Mouse (Mus musculus) frontal cortex, postnatal 25 days (tissue): ENCODE measurements at regions not wholly inside any gene's neighbourhood (a gene's known extent, or its start where the extent isn't known, plus 50 kb on each side); places are given as distances from the start of the nearest gene placed in this dataset.
"Not testable (repeated sequence)": the region's sequence is repeated elsewhere in the genome, so short reads cannot be mapped to it uniquely, and the experiment has no call there.

Experiments
- DNase-seq, 2 experiments: peaks; one replicate each; pipeline ENCODE4 v3.0.0; 2022; ENCODE audit warnings: low spot score in 2 of 2

DNA sequence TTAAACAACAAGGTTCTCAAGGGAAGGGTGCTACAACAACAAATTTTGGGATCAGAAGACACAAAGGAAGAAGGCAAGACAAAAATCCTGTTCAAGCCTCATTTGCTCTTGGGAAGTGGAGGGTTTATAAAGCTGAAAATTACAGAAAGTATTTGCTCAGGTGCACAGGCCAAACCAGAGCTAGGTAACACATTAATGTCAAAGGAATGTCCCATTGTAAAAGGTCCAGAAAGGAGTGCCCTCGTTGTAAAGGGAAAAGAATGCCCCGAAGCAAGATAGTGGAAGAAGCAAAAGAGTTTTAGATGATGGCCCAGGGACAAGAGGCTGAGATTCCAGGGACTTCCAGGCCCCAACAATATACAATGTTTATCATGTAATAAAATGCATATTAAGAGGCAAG lies 317.3 kb downstream of the Car8 start:
- DNase-seq = no peak

DNA sequence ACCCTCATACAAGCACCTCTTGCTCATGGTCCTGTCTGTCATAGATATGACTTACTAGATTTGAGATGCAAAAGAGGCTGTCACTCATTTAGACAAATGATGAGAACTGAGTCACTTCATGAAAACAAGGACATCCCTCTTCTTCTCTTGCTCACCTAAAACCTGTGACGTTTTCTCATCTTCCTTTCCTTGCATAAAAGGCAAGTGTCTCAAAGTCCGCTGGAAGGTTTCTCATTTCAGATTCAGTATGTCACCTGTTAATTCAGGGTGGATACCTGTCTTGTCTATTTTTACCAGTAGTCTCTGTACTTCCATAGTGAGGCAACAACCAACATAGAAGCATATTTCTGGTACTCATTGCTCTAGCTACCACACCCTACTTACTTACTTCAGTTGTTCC lies 325.6 kb downstream of the Car8 start:
- no peak for DNase-seq

DNA sequence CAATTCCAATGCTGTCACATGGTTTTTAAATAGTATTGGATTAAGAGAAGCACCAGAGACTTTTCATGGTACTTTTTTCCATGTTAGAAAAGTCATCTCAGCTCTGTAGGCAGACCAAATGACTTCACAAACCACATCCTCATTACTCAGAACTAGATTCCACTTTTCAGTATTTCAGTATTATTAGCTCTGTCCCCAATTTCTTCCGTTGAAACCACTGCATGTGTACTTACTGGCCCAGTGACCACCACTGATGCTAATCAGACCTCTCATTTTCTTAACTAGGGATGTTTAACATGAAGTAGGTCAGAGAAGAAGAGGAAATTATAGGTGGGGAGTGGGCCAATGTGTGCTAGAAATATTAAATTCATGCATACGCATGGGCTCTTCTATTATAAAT lies 326.2 kb downstream of the Car8 start:
- no peak for DNase-seq

- no peak for DNase-seq
Measured at GRCm38 (mm10) chr4:7903130-7903529, 335.7 kb downstream of the Car8 start.

DNA sequence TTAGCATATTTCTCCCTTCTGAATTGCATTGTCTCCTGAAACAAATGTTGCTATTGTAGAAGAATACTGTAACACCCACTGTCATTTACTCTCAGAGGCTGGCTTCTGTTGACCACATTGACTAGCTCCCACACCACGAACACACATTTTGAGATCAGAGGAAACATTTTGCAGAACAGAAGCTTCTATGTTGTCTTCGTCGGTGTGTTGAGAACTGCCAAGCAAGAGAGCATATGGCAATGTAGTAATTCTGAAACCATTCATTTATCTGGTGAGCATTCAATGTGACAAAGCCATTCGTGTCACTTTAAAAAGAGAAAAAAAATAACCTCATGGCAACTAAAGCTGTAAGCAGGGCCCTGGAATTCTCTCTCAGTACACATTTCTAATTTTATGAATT lies 343.9 kb downstream of the Car8 start:
- DNase-seq = no peak

DNA sequence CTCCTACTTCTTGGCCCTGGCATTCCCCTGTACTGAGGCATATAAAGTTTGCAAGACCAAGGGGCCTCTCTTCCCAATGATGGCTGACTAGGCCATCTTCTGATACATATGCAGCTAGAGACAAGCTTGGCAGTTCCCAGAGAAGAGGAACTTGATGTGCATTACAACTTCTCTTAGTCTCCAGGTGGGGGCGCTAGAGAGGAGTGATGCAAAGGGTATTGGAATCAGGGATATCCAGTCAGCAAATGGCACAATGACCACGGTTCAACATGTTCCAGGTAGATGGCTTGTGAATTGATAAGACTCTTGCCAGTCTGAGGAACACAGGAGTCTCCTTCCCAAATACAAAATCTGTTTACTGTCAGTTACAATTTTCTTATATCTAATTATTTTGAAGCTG lies 347.7 kb downstream of the Car8 start:
- DNase-seq = no peak

DNA sequence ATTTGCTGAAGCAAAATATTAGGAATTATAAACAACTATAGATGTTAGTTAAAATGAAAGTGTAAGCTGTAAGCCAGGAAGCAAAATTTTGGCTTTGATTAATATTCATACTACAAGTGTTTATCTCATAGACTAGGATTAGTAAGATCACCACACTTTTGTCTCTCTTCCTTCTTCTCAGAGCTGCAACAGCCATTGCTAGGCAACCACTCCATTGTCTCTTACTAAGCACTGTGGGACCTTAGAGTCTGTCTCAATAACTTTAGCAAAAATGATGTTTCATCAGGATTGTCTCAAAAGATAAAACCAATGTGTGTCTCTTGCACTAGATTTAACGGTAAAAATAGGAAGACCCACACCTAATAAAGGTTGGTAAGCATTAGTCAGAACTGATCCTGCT lies 384.3 kb downstream of the Car8 start:
- no peak for DNase-seq

GRCm38 (mm10) chr4:7853121-7853782 lies 385.6 kb downstream of the Car8 start:
- DNase-seq = peak in 1 of 2 experiments; percentile 17

GRCm38 (mm10) chr4:7852006-7852615 lies 386.7 kb downstream of the Car8 start:
- no peak for DNase-seq

DNA sequence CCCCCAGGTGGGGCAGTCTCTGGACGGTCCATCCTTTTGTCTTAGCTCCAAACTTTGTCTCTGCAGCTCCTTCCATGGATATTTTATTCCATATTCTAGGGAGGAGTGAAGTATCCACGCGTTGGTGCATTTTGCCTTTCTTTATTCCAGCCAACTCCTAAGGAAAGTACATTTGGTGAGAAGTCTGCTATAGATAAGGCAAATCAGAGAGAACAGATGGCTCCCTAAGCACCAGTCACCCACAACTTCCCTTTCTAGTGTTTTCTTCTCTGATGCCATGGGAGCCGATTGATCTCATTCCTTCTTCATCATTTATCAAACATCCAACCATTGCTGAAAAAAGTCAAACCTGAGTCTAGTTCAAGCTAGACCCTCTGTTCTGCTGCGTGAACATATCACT lies 391.4 kb downstream of the Car8 start:
- no peak for DNase-seq

- no peak for DNase-seq
Measured at GRCm38 (mm10) chr4:7829126-7829525, 409.7 kb downstream of the Car8 start.

GRCm38 (mm10) chr4:7819847-7820246 lies 419.0 kb downstream of the Car8 start:
- DNase-seq = no peak

- DNase-seq = not testable (repeated sequence)
Measured at GRCm38 (mm10) chr4:7777761-7778160, 461.1 kb downstream of the Car8 start.

DNA sequence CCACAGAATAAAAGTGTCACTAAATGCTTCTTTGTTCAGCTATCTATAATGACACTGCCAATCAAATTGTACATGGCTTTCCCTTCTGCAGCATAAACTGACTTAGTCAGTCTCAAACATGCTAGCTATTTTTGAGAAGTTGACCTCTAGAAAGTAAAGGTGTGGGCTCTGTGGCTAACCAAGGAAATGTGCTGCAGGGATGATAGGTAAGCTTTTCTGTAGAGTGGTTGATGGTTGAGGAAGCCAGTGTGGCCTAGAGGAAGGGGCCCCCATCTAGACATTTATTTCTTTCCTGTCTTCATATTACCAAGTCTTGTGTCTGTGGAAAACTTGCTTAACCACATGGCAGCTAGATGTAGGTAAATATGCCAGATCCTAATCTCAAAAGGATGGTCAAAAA lies 483.4 kb downstream of the Car8 start:
- DNase-seq = no peak

DNA sequence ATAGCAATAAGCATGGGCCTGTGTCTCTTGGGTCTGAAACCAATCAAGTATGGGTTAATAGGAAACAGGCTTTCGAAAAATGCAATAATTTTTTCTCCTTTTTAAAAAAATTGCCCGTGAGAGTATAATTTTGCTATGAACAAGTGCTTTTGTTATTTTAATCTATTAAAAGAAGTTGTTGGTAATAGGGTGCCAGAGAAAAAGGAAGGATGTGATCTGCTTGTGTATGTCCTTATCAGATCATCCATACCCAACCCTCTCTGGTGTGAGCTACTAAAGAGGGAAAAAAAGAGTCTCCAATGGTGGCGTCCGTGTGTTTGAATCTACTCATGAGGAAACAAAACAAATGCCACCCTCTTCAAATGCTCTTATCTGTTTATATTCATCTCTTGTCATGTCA lies 484.9 kb downstream of the Car8 start:
- DNase-seq = no peak

DNA sequence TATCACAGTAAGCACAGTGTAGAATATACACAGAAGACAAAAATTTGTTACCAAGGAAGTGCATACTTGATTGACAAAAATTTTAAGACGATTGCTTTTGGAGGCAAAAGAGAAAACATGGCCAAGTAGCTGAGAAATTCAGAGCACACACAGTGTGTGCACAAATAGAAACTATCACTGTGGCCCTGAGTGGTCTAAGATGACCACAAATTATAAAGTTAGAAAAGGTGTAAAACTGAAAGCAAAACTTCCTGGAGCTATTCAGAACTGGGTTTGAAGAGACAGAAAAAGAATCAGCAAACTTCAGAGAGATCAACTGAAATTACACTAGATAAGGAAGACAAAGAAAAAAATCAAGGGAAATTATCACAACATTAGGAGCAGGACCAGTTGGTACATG lies 487.6 kb downstream of the Car8 start:
- no peak for DNase-seq

- DNase-seq = no peak
Measured at GRCm38 (mm10) chr4:7722893-7723292, 515.9 kb downstream of the Car8 start.

DNA sequence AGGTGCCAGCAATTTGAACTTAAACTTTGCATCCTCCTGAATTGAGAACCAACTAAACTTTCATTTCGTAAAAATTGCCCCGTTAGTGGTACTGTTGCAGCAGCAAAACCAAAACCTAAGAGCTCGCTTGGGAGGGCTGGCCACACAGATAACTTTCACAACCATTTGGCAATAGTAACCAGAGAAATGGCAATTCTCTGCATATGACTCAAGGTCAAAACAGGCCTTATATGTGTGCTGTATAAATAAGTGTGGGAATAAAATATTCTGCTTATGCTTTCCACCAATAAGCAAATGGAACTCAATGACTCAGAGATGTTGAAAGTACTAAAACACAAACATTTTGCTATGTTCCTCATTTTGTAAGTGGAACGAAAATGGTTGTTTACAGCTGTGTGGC lies 550.3 kb downstream of the Car8 start:
- no peak for DNase-seq

GRCm38 (mm10) chr4:7687231-7687630 lies 551.6 kb downstream of the Car8 start:
- DNase-seq = no peak

DNA sequence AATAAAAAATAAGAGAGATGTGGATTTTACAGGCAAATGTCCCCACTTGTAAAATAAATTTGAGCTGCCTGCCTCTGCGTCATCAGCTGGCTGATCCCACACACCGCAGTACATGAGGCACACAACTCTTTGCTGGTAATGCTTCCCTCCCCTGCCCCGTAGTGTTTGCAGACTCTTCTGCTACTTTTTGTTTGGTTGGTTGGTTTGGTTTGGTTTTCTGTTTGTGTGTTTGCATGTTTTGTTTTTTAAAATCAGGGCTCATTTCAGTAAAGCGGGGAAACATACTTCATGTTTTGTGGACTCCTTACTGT lies 568.1 kb downstream of the Car8 start:
- no peak for DNase-seq

- DNase-seq = no peak
Measured at GRCm38 (mm10) chr4:7669992-7670794, 568.6 kb downstream of the Car8 start.

DNA sequence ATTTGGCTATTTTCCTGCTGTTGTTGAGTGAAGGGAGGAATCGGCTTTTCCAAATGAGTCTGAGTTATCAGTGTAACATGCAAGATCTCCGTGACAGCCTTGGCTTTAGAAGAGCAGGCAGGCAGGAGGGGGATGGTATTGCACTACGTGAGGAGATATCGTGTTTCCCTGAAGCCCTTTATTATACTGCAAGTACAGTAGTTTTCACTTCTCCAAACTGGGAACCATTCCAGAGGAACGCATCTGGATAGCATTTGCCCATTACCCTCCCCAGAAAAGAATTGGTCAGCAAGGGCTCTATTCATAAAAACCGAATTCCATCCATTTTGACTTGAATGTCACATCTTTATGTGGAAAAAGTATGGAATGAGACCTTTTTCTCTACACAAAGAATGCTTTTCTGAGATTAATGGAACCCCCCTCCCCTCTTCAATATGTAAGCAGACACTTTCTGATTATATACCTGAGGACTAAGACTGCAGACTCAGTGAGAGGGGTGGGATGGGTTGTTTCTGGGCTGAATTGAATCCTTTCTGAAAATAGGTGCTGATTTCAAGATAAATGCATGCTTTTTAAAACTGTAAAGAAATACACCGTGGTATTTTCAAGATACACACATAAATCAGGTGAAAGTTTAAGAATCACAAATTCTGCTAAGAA lies 571.8 kb downstream of the Car8 start:
- no peak for DNase-seq
